ENCODE assay signal across 8 mouse cellular contexts in the genomic region with DNA sequence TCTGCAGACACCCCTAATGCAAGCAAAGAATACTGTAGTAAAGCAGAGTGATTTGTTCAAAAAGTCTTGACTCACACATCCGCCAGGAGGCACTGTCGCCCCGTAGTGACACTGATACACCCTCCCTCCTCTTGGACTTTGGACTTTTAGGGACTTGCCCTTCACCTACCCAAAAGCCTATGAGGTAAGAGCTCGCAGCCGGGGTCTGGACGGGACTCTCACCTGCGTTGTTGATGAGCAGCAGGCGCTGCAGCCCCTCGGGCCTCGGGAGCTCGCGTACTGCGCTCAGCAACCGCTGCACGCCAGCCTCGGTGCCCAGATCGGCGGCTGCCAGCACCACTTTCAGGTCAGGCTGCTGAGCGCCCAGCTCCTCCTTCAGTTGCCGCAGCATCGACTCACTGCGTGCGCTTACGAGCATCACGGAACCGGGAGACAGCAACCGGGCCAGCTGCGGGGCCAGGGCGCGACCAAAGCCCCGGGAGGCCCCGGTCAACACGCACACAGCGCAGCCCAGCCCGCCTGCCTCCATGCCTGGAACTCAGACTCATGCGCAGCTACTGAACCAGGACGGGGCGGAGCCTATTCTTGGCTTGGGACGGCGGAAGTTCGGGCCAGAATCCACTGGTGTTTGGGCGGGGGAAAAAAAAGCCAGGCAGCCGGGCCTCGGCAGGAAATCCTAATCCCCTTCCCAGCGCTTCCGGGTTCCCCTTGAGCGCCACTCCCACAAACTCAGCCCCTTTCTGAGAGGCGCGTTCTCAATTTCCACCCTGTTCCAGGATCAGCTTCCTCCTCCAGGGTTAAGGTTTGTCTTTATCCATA. TPM values are rescaled to one million over a fixed set of nuclear protein-coding genes. Genes with fewer than 3 reads are reported as not detected.
A peak's percentile ranks its signal among the peaks of the same experiment; 100 is the strongest.
DNase-seq lines count a peak whose midpoint lies in the region; ATAC-seq and TF ChIP-seq lines count a peak whose summit lies in the region.

A gene (minus strand): TSS at position 550 of the 819 bp plus-strand sequence.

- H3K27ac ChIP-seq in embryonic facial prominence, embryonic 14.5 days (replicated peaks; ENCODE audit: low read depth, low read length) = peak within 1 kb of the TSS; percentile 91
- peak within 1 kb of the TSS; percentile 91 for H3K27ac ChIP-seq in limb, embryonic 14.5 days (replicated peaks; ENCODE audit: low read depth, low read length)
- peak within 1 kb of the TSS; percentile 67 for H3K27ac ChIP-seq in midbrain, postnatal 0 days (ENCODE audit: low read depth, low read length)

- H3K9me3 ChIP-seq in embryonic facial prominence, embryonic 14.5 days (ENCODE audit: control insufficient read depth, low read length) = no peaks in the 10 kb centered on the region
- H3K9me3 ChIP-seq in limb, embryonic 14.5 days (ENCODE audit: control insufficient read depth, low read length) = no peaks in the 10 kb centered on the region
- no peaks in the 10 kb centered on the region for H3K9me3 ChIP-seq in midbrain, postnatal 0 days (ENCODE audit: low read length)

- peak; percentile 94 for ATAC-seq in embryonic facial prominence, embryonic 14.5 days (ENCODE audit: low read depth)
- peak; percentile 95 for ATAC-seq in limb, embryonic 14.5 days (ENCODE audit: low FRiP score, low read depth)
- ATAC-seq in midbrain, postnatal 0 days (ENCODE audit: low FRiP score) = peak; percentile 85

- H3K4me1 ChIP-seq in embryonic facial prominence, embryonic 14.5 days (ENCODE audit: control insufficient read depth, insufficient read depth, low read length) = no peaks in the 10 kb centered on the region; the same call in 1 of the 2 replicates
- H3K4me1 ChIP-seq in limb, embryonic 14.5 days (ENCODE audit: control insufficient read depth, insufficient read depth, low read length) = no peaks in the 10 kb centered on the region
- no peaks in the 10 kb centered on the region for H3K4me1 ChIP-seq in midbrain, postnatal 0 days (ENCODE audit: insufficient read depth, low read length)

- peaks cover 4% of the 10 kb centered on the region; the same call in 1 of the 2 replicates for H3K36me3 ChIP-seq in embryonic facial prominence, embryonic 14.5 days (ENCODE audit: control insufficient read depth, insufficient read depth, low read length)
- peaks cover 20% of the 10 kb centered on the region for H3K36me3 ChIP-seq in limb, embryonic 14.5 days (ENCODE audit: control insufficient read depth, insufficient read depth, low read length)
- no peaks in the 10 kb centered on the region for H3K36me3 ChIP-seq in midbrain, postnatal 0 days (ENCODE audit: insufficient read depth, low read length)

- peak within 1 kb of the TSS; percentile 57 for H3K4me3 ChIP-seq in embryonic facial prominence, embryonic 14.5 days (ENCODE audit: low read depth, low read length)
- H3K4me3 ChIP-seq in limb, embryonic 14.5 days (replicated peaks; ENCODE audit: low read length) = peak within 1 kb of the TSS; percentile 83
- H3K4me3 ChIP-seq in midbrain, postnatal 0 days (ENCODE audit: low read depth, low read length) = peak within 1 kb of the TSS; percentile 75

- H3K4me2 ChIP-seq in embryonic facial prominence, embryonic 14.5 days (ENCODE audit: low read depth, low read length) = peak within 1 kb of the TSS; percentile 60
- H3K4me2 ChIP-seq in limb, embryonic 14.5 days (replicated peaks; ENCODE audit: low read depth, low read length, severe bottlenecking) = peak within 1 kb of the TSS; percentile 54
- H3K4me2 ChIP-seq in midbrain, postnatal 0 days (ENCODE audit: low read depth, low read length, poor library complexity, severe bottlenecking) = peak within 1 kb of the TSS; percentile 69

- TF ChIP-seq POLR2A in limb, embryonic 14.5 days (IDR thresholded peaks at IDR 0.05; ENCODE audit: borderline replicate concordance, extremely low read depth, insufficient read depth, insufficient read length) = peak; percentile 75; the same call in 1 of the 2 replicates

- peak within 1 kb of the TSS; percentile 83 for H3K9ac ChIP-seq in embryonic facial prominence, embryonic 14.5 days (ENCODE audit: low read depth, low read length)
- H3K9ac ChIP-seq in limb, embryonic 14.5 days (ENCODE audit: low read depth, low read length, severe bottlenecking) = peak within 1 kb of the TSS; percentile 81
- peak within 1 kb of the TSS; percentile 68 for H3K9ac ChIP-seq in midbrain, postnatal 0 days (replicated peaks; ENCODE audit: low read length, poor library complexity, severe bottlenecking)

- peak; percentile 99 for DNase-seq in 3T3-L1 (ENCODE audit: low read depth, low spot score)
- DNase-seq in adrenal gland, postnatal 4 days (ENCODE audit: low spot score in 2 of 2) = peak; percentile 71 to 87
- DNase-seq in embryonic facial prominence, embryonic 14.5 days (ENCODE audit: low spot score) = peak; percentile 96
- peak; percentile 97 for DNase-seq in heart, adult 8-10 months (ENCODE audit: low spot score)
- peak; percentile 97 for DNase-seq in kidney, adult 9 months
- DNase-seq in limb, embryonic 14.5 days (ENCODE audit: low spot score) = peak; percentile 95
- peak; percentile 87 for DNase-seq in midbrain, postnatal 0 days (ENCODE audit: low spot score)
- peak; percentile 53 to 66 for DNase-seq in spleen, postnatal 14 days (ENCODE audit: low spot score in 2 of 2)

- WGBS in embryonic facial prominence, embryonic 14.5 days = under 1% methylated on average over 48 of the region's 49 CpGs
- 1% methylated on average over 49 of the region's 49 CpGs for WGBS in limb, embryonic 14.5 days
- WGBS in midbrain, postnatal 0 days = under 1% methylated on average over 46 of the region's 49 CpGs

- H3K27me3 ChIP-seq in embryonic facial prominence, embryonic 14.5 days (replicated peaks; ENCODE audit: control insufficient read depth, insufficient read depth, low read length) = no peaks in the 10 kb centered on the region
- H3K27me3 ChIP-seq in limb, embryonic 14.5 days (ENCODE audit: control insufficient read depth, insufficient read depth, low read length) = no peaks in the 10 kb centered on the region
- H3K27me3 ChIP-seq in midbrain, postnatal 0 days (ENCODE audit: insufficient read depth, low read length) = no peaks in the 10 kb centered on the region

- peak; percentile 86 for TF ChIP-seq CTCF in midbrain, postnatal 0 days (IDR thresholded peaks at IDR 0.05)

RNA-seq across cellular contexts. Expression of the gene that starts here (rescaled TPM):
- total RNA-seq in adrenal gland, postnatal 4 days (2021) = 10 to 100 TPM; 63.8 to 66.0 TPM
- 54.5 and 59.2 TPM in 2 replicates for polyA plus RNA-seq in embryonic facial prominence, embryonic 14.5 days (2014; fragmentation: Nextera tagmentation; extraction: Ambion mirVana)
- total RNA-seq in heart, adult 8-10 months (2022) = 100 to 1,000 TPM in 1 of 4 experiments, 10 to 100 TPM in 3; 85.7 to 109 (median 94.2) TPM
- polyA plus RNA-seq in limb, embryonic 14.5 days (2012; rRNA removed) = 16.8 and 18.4 TPM in 2 replicates
- polyA plus RNA-seq in limb, embryonic 14.5 days (2014; fragmentation: Nextera tagmentation; extraction: Ambion mirVana) = 58.2 and 59.9 TPM in 2 replicates
- total RNA-seq in midbrain, postnatal 0 days (2014; rRNA removed) = 29.0 and 32.5 TPM in 2 replicates
- polyA plus RNA-seq in midbrain, postnatal 0 days (2015; fragmentation: Nextera tagmentation; extraction: Ambion mirVana) = 28.4 and 32.9 TPM in 2 replicates

Comparison
In these comparisons a context has a peak if more than half of its experiments do, and no peak if none do; other contexts are left out.
1. Peak in every context shown above with its lines: DNase-seq, ATAC-seq, H3K4me3 ChIP-seq and H3K27ac ChIP-seq.